Mouse (Mus musculus): ENCODE results near the gene Ina.

The Ina gene

DNA sequence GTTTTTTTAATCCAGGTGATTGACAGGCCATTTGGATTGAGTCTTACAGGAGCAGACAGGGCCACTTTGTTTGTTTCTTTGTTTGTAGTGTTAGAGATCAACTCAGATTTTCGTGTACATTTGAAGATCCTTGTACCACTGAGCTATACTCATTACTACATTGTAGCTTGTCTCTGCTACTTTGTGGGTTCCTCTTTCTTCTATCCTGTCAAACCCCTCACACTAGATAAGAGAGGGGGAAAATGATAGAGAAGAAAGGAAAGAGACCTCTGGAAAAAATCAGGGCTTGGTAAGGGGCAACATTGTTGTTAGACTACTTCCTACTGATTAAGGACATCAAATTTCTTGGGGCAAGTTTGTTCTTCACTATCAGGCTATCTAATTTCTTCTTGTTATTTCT is 43.2 kb downstream of the Ina start:
- DNase-seq (ENCODE audit: low spot score): no peak

DNA sequence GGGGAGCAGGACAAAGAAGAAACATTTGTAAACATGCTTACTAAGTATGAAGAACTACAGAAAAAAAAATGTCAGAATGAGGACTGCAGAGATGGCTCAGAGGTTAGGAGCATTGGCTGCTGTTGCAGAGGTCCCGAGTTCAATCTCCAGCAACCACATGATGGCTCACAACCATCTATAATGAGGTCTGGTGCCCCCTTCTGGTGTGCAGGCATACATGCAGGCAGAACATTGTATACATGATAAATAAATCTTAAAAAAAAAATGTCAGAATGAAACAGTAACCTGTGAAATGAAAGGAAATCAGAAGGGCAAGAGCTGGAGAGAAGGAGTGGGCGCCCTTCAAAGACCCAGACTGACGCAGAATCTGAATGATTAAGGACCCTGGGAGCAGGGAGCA is 51.4 kb downstream of the Ina start:
- no peak for DNase-seq (ENCODE audit: low spot score)

DNA sequence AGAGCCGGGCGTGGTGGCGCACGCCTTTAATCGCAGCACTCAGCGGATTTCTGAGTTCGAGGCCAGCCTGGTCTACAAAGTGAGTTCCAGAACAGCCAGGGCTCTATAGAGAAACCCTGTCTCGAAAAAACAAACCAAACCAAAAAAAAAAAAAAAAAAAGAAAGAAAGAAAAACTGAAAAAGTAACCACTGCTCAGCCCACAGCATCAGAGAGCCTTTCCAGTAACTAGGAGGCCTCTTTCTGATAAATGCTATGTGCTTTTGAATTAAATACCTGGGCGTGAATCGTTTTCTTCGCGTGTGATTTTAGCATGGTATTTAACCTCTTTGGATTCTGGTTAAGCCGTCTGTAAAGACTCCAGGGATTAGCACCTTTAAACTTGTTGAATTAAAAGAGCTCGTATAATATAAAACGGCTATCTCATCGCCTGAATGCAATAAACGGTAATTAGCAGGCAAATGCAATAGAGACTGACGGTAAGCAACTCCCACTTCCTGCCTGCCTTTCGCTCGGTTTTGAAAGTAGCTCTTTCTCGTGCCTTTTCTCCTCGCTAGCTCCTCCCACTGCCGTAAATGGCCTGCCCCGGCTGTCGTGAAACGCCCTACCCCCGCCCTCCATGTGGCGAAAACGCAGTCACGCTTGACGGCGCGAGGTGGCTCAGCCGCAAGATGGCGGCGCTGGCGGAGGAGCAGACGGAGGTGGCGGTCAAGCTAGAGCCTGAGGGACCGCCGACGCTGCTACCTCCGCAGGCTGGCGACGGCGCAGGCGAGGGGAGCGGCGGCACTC is 52.8 kb downstream of the Ina start, which contains the start of gene Taf5:
Gene Taf5 (plus strand): TSS at position 651 of the 787 bp plus-strand sequence.
- DNase-seq (ENCODE audit: low spot score): peak; percentile 97

GRCm38 (mm10) chr19:47067924-47068611 is 53.6 kb downstream of the Ina start:
- peak; percentile 89 for DNase-seq (ENCODE audit: low spot score)

Measured in retina, embryonic 14.5 days (tissue).